Mouse (Mus musculus) kidney, postnatal 25 days (tissue): Measurements from ENCODE around the gene Nos1.

Source experiments
- DNase-seq, 2 experiments: peaks; one replicate each; pipeline ENCODE4 v3.0.0; 2021; ENCODE audit warnings: mixed read lengths in 2 of 2

Gene Nos1

GRCm38 (mm10) chr5:117967659-117968069 is 186.8 kb downstream of the Nos1 start:
- no peak for DNase-seq

DNA sequence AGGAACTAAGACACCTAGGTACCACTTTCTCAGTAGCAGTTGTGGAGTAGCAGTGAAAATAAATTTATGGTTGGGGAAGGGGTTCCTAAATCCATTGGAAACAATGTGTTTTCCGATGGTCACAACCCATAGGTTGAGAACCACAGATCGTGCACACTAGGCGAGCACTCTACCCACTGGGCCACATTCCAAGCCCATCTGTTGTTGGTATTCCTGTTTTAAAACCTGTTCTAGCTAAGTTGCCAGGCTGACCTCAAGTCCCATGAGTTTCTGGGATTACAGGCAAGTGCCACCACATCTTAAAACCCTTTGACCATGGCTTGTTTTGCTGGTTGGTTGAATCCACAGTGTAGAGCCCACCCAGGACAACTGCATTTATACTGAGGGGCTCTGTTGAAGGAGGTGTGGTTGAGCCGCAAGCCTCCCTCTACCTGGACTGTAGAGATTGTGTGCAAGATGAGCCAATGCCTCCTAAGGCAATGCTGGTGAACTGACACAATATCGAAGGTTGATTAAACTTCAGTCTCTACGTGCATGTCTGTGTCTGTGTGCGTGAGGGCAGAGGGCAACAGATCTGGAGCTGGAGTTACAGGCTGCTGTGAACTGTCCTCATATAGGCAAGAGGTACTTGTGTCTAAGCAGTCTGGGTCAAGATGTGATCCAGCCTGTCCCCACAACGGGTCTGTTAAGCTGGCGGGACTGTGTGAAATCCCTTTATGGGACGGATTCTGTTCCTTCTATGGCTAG is 189.0 kb downstream of the Nos1 start:
- no peak for DNase-seq

DNA sequence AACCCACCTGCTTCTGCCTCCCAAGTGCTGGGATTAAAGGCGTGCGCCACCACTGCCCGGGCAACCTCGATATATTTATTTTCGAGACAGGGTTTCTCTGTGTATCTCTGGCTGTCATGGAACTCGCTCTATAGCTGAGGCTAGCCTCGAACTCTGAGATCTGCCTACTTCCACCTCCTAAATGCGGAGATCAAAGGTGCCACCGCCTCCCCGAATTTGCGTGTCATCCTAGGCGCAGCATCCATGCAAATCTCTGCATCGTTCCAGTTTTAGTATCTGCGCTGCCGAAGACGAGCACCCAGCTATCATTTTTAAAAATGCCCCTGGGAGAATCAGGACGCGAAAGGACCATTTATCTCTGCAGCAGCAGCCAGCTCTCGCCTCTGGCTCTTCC is 195.4 kb downstream of the Nos1 start:
- DNase-seq = no peak

GRCm38 (mm10) chr5:117976657-117977500 is 196.0 kb downstream of the Nos1 start, which contains the start of gene Fbxo21:
Gene Fbxo21, plus strand, starts transcription at chr5:117976730.
- peak; percentile 98 for DNase-seq

DNA sequence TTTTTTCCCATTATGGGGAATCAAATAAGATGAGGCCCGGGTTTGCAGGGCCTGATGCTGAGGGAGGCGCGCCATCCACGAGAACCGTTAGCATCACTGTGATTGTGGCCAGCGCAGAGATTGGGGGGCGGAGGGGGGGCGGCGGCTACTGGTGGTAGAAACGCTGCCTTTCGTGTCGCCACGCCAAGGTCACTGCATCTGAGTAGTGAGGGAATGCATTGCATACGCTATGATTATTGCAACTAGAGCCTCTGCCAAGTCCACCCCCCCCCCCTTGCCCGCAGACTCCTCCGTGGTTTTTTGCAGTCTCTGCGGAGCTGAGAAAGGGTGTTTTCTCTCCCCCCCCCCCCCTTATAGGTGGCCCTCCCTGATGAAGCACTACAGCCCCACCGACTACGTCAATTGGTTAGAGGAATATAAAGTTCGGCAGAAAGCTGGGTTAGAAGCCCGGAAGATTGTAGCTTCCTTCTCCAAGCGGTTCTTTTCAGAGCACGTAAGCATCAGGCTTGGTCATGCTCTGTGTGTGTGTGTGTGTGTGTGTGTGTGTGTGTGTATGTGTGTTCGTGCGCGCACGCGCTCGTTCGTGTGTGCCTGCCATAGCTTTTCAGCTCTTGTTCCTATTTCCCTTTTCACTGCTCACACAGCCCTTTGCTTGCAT is 196.8 kb downstream of the Nos1 start:
- DNase-seq = no peak

DNA sequence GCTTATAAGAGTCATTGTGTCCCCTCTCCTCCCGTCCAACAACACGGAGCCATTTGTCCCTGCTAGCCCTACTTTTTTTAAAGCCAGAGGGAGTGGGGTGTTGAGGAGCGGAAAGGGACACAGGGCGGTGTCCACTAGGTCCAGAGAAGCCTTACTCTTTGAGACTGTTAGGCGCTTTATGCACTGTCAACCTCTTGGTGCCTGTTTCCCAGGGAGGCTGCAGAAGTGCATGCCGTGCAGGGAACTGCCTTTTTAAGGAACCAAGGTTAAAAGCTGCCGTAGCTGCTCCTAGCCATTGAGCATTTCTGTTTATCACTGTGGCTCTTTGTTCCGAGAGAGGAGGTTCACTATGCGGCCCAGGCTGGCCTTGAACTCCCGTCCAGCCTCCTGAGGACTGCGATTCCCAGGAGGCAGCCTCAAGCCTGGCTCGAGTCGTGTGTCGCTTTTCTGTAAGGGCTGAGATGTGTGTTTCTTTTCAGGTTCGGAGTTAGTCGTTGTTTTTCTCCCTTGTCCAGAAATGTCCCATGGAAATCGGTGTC is 197.4 kb downstream of the Nos1 start:
- DNase-seq = no peak

DNA sequence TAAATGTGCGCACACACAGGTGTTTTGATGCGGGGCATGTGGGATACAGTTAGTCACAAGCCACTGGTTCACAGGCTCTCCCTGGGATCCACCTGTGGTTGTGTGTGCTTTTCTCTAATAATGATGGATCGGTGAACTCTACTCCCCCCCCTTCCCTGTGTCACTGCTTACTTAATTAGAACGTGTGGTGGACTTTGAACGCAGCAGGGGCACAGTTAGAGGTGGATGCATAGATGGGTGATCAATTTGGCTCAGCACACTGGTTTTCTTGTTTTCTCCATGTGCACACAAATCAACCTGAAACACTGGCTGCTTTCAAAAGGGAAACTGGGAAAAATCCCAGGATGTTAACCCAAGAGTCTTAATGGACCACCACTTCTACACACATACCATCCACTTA is 198.2 kb downstream of the Nos1 start:
- no peak for DNase-seq

- DNase-seq = no peak
Observed at GRCm38 (mm10) chr5:117980921-117981320, 200.1 kb downstream of the Nos1 start.

- no peak for DNase-seq
Observed at GRCm38 (mm10) chr5:117981943-117982342, 201.1 kb downstream of the Nos1 start.

GRCm38 (mm10) chr5:117986327-117986726 is 205.5 kb downstream of the Nos1 start:
- DNase-seq = peak; percentile 65 to 79

- no peak for DNase-seq
Observed at GRCm38 (mm10) chr5:117987891-117988290, 207.1 kb downstream of the Nos1 start.

- no peak for DNase-seq
Observed at GRCm38 (mm10) chr5:117988367-117988766, 207.5 kb downstream of the Nos1 start.

GRCm38 (mm10) chr5:117989773-117990172 is 208.9 kb downstream of the Nos1 start:
- DNase-seq = peak; percentile 36 to 71

- no peak for DNase-seq
Observed at GRCm38 (mm10) chr5:117990957-117991356, 210.1 kb downstream of the Nos1 start.

GRCm38 (mm10) chr5:117993550-117993949 is 212.7 kb downstream of the Nos1 start:
- no peak for DNase-seq

GRCm38 (mm10) chr5:117995372-117995901 is 214.6 kb downstream of the Nos1 start:
- peak; percentile 66 to 87 for DNase-seq

GRCm38 (mm10) chr5:117995911-117996310 is 215.1 kb downstream of the Nos1 start:
- DNase-seq = no peak

DNA sequence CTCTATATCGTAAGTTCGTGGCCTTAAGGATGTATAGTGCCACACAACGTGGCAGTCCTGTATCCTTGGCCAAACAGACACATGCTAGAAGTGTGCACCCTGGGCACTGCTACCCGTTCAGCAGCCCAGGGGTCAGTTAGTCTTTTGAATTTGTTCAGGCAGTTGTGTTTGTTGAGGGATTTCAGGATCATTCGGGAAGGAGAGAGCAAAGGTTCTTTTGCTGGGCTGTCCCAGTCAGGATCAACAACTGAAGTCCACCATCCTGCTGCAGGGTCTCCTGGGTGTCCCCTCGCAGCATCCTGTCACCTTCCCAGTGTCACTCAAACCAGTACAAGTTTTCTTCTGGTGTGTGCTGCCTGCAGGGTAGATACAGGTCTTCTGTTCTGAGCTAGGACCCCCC is 215.7 kb downstream of the Nos1 start:
- DNase-seq = no peak

DNA sequence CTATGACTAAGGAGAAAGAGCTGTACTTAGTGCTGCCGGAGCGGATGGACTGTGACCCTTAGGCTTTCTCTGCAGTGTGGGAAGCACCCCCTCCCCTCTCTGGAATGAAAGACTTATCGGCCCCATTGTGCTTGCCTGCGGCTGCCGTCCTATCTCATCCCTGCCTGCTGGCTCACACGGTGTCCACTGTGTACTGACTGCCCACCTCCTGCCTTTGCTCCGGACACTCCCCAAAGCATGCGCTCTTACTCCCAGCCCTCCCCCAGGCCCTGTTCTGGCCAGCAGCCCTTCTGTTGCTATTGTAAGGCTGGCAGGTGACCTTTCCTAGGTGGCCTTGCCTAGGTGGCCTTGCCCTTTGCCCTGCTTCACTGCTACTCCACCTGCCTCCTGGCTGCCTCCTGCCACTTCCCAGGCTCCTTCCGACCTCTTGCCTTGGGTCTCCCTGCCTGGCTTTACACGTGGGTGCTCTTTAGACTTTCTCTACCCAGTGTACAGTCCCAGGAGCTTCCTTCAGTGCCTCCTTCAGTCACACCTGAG is 216.7 kb downstream of the Nos1 start:
- peak; percentile 57 to 87 for DNase-seq

DNA sequence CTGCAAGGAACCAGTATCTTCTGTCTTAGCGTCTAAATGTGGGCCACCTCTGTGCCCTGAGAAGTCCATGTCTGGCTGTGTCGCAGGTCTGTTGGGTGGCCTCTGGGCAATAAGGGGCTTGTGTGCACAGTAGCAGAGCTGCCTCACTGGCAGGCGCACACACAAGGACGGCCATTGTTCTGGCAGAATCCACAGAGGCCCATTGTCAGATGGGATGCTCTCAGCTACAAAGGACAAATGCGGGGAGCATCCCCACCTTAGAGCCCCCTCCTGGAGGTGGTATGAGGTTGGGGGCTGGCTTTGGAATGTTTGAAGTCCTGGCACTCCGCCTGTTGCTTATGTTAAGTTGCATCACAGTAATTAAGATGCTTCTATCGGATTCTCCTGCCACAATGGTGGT is 218.2 kb downstream of the Nos1 start:
- no peak for DNase-seq

DNA sequence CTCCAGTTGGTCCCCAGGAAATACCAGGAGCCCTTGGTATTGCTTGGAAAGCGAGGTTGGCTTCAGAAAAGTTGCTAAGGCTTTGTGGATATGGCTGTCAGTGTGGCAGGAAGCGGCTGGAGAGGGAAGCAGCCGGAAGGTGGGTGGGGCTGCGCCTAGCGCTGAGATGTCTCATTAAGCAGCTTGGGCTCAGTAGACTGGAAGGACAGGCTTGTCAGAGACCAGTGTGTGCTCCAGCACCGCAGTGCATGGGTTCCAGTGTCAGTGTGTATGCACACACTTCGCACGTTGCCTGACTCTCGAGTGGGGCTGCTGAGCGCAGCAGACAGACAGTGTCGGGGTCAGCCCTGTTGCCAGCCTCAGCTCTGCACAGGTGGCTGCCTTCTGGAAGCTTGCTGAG is 218.8 kb downstream of the Nos1 start:
- no peak for DNase-seq

GRCm38 (mm10) chr5:118002059-118002458 is 221.2 kb downstream of the Nos1 start:
- peak; percentile 75 to 82 for DNase-seq

- DNase-seq = peak; percentile 70 to 72
Observed at GRCm38 (mm10) chr5:118004619-118005018, 223.8 kb downstream of the Nos1 start.
